Mouse (Mus musculus): ENCODE data around the gene Anpep. TPM values are rescaled to one million over a fixed set of nuclear protein-coding genes. Genes with fewer than 3 reads are reported as not detected.
A peak's percentile ranks its signal among the peaks of the same experiment; 100 is the strongest.
"Not testable (repeated sequence)": the region's sequence is repeated elsewhere in the genome, so short reads cannot be mapped to it uniquely, and the experiment has no call there.

Gene Anpep
- polyA plus RNA-seq, 1 experiment: 5.4 TPM

DNA sequence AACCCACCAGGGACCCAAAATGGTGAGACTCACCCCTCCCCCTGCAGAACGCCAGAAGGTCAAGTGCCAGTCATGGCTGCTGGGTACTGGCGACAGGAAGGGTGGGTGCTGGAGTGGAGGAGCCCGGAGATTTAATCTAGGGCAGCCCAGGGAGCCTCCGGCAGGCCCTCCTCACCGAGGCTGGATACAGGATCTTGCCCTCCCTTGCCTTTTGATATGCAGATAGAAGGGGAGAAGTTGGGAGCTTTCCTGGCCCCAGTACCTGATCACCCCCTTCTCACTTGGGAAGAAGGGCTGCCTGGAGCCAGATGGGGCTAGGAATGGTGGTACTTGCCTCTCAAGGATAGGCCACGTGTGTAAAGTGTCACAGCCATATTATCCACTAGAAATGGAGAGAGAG lies 42.5 kb downstream of the Anpep start:
- no peak for DNase-seq (ENCODE audit: extremely low spot score in 1 of 2, low spot score in 1 of 2)

DNA sequence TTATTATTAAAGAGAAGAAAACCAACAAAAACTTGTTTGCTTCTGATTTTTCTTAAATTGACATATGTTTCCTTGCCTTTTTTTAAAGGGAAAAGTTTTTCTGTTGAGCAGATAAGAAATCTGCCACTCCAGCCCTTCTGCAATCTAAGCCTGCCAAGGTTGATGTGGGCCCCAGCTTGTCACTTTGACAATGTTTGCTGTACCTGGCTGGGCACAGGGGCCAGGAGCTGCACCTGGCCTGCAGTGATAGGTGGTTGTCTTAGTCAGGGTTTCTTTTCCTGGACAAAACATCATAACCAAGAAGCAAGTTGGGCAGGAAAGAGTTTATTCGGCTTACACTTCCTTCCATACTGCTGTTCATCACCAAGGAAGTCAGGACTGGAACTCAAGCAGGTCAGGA lies 47.5 kb downstream of the Anpep start:
- no peak for DNase-seq (ENCODE audit: extremely low spot score in 1 of 2, low spot score in 1 of 2)

DNA sequence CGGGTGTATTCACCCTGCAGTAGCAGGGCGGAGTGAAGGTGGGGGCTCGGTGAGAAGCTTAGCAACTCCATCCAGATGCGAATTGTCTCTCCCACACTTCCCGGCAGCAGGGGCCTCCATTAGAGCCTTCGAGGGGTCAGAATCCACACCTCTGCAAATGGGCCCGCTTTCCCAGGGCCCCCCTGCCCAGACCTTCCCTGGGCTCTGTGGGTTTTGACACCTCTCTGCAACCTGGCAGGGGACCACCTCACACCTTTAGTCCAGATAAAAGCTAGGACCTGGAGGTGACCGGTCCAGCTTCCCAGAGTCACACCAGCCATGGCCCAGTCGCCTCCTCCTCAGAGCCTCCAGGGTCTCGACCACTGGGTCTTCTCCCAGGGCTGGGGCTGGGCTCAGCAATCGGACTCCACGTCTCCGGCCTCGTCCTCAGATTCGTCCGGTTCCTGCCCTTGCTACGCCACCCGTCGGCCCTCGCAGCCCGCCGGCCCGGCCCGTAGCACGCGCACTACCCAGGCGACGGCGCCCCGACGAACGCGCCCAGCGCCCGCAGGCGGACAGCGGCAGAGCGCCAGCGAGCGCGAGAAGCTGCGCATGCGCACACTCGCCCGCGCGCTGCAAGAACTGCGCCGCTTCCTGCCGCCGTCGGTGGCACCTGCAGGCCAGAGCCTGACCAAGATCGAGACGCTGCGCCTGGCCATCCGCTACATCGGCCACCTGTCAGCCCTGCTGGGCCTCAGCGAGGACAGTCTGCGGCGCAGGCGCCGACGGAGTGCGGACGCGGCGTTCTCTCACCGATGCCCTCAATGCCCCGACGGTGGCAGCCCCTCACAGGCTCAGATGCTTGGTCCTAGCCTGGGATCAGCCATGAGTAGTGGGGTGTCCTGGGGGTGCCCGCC lies 50.0 kb downstream of the Anpep start, which contains the start of gene Mesp2:
Mesp2 (plus strand) TSS at position 117 of the 896 bp plus-strand sequence.
- peak; percentile 8 to 77 for DNase-seq (ENCODE audit: extremely low spot score in 1 of 2, low spot score in 1 of 2)

DNA sequence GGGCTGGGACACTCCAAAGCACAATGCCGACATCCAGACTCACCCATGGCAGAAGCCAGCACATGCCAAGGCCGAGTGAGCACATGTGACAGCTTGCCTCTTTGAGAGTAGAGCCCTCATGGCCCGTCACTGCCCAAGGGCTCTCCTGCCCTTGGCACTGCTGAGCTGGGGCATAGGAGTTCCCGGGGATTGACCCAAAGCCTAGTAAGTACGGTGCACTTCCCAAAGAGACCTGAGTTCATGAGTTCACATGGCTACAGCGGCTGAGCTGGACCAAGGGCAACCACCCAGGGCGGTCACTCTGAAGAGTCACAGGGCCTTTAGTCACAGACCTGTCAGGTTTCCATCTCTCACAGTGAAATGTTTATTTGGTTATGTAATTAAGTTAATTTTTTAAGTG lies 52.3 kb downstream of the Anpep start:
- no peak for DNase-seq (ENCODE audit: extremely low spot score in 1 of 2, low spot score in 1 of 2)

DNA sequence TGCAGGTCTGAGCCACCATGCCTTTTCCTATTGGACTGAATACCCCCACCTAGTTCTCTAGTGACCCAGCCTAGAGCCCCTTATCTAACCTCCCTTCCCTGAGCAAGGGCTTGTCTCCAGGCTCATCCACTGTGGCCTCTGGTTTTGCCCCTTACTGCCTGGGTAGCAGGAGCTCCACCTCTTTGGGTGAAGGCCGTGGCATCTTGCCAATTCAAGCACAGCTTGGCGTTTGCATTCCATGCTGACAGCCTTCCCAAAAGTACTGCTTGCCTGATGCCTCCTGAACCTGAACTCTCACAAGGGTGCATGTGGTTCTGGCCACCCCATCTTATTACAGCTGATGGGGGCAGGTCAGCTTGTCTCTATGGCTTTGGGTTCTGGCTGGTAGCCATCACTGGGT lies 57.0 kb downstream of the Anpep start:
- no peak for DNase-seq (ENCODE audit: extremely low spot score in 1 of 2, low spot score in 1 of 2)

DNA sequence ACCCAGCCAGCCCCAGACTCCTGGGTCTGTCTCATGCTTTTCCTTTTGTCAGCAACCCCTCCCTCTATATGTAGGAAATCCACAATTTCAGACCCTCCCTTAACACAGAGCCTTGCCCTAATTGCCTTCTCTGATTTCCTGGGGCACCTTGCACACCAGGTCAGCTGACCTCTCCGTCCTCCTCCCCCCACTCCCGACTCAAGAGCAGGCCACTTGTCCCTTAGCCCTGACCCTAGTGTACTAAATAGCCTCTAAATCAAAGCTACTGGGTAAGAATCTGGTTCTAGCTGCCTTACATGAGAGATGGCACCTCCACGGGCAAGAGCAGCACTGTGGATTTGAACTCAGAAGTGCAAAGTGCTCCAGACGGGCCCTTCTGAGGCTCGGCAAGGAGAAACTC lies 58.8 kb downstream of the Anpep start:
- DNase-seq (ENCODE audit: extremely low spot score in 1 of 2, low spot score in 1 of 2): no peak

DNA sequence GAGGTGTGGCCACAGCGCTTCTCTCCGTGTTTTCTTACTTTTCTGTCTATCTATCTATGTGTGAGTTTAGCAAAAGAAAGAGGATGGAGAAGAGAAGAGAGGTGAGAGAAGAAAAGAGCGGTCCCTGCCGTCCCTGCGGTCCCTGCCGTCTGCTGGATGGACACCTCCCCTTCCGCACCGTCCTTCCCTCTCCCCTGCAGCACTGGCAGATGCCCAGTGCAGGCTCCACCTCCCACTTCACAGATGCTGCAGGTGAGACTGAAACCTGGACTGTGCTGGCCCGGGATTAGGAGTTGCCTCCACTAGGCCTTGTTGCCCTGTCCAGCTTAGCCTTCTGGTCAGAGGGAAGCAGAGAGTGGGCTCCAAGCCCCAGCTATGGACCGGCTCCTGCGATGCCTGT lies 59.5 kb downstream of the Anpep start:
- DNase-seq (ENCODE audit: extremely low spot score in 1 of 2, low spot score in 1 of 2): no peak

DNA sequence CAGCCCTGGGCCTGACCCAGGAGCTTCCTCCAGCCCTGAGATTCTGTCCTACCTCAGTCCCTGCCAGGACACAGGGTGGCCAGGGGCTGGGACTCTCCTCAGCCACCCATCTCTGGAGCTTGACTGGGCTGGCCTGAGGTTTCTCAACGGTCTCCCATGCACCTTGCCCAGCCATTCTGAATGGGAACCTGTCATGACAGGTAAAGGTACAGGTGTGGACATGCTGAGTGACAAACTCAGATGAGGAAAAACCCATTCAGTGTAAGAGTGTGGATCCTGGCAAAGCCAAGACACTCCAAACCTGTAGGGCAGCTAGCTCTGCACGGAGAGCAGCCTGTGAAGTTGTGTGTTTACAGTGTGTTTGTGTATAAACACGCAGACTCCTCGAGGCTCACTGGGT lies 60.5 kb downstream of the Anpep start:
- no peak for DNase-seq (ENCODE audit: extremely low spot score in 1 of 2, low spot score in 1 of 2)

DNA sequence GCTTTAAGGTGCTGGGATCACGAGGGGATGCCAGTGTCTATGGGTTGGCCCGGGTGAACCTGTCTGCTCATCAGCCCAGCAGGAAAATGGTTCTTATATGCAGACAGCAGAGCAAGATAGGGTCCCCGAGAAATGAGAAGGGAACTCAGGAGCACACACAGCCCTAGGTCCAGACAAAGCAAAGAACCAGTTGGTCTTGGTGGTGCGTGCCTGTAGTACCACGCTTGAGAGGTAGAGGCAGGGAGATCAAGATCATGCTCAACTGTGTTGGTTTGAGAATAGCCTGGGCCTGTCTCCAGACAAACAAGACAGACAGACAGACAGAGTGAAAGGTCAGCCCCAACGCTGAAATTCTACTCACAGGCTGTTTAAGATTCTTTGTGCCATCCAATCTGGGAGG lies 61.4 kb downstream of the Anpep start:
- no peak for DNase-seq (ENCODE audit: extremely low spot score in 1 of 2, low spot score in 1 of 2)

DNA sequence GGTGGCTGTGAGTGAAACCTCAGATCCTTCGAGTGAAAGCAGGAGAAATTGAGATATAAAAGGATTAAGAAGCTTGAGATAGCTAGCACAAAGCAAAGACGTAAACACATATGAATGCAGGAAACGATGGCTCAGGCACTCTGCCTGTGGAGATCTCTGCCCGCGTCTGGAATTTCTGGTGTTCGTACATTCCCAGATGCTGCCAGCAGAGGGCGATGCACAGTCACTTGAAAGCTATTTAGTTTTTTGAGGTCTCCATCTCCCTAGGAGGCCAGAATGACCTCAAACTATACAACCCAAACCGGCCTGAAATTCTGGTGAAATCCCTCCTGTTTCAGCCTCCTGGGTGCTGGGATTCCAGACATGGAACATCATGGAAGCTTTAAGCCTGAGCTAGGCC lies 61.8 kb downstream of the Anpep start:
- peak; percentile 33 to 94 for DNase-seq (ENCODE audit: extremely low spot score in 1 of 2, low spot score in 1 of 2)

DNA sequence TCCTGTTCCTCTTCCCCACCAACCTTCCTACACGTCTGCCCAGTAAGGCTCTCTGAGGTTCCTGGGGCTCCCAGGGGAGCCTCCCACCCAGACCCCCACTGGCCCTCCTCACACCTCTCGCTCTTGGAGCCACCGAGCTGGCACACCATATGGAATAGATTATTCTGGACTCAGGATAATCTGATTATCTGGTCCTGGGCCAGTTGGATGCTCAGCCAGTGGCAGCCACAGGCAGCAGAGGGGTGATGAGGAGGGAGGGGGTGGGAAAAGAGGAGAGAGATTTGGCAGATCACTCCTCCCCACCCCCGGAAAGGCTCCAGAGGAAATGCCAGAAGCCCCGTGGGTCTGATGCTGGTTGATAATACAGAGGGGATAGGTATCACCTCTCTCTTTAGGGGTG lies 62.3 kb downstream of the Anpep start:
- no peak for DNase-seq (ENCODE audit: extremely low spot score in 1 of 2, low spot score in 1 of 2)

DNA sequence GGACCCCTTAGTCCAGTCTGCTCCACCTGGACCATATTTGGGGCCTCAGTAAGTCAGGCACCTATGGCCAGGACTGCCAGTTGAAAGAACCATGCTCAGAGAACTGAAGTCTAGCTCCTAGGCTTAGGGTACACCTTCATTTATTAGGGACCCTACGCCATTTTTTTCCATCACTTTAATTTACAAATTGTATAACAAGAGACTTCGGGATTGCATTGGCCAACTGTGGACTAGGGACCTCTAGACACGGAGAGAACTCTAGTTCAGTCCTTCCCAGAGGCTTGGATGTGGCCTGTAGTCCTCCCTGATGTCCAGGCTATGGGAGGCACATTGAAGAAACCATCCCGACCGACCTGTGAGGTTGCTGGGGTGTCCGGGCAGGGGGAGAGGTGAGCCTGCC lies 67.2 kb downstream of the Anpep start, which contains the start of gene Mesp1:
Mesp1 (minus strand) TSS at position 101 of the 400 bp plus-strand sequence.
- DNase-seq (ENCODE audit: extremely low spot score in 1 of 2, low spot score in 1 of 2): no peak

DNA sequence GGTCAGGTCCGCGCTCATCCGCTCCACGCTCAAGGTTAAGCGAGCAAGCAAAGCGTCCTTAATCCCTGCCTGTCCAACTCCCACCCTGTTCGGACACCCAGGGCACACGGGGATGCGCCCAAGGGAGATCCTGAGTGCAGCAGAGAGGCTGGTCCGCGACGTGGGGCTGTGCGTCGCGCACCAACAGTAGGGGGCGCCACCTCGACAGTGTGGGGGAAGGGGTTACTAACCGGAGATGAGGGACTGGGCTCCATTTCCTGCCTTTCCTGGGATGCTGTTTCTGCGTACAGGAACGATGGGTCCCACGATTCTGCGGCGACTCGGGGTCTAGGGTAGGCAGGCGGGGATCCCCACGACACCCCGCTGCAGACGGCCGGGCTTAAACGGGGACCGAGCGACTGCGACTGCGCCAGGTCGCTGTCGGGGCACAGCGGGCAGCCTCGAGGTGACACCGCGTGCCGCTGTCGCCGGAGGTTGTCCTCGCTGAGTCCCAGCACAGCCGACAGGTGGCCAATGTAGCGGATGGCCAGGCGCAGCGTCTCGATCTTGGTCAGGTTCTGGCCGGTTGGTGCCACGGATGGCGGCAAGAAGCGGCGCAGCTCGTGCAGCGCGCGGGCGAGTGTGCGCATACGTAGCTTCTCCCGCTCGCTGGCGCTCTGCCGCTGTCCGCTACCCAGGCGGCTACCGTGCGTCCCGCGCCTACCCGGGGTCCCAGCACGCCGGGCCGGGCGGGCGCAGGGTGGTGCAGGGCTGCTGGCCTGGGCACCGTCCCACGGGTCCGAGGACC lies 68.0 kb downstream of the Anpep start:
- peak in 1 of 2 experiments; percentile 12 for DNase-seq (ENCODE audit: extremely low spot score in 1 of 2, low spot score in 1 of 2)

DNA sequence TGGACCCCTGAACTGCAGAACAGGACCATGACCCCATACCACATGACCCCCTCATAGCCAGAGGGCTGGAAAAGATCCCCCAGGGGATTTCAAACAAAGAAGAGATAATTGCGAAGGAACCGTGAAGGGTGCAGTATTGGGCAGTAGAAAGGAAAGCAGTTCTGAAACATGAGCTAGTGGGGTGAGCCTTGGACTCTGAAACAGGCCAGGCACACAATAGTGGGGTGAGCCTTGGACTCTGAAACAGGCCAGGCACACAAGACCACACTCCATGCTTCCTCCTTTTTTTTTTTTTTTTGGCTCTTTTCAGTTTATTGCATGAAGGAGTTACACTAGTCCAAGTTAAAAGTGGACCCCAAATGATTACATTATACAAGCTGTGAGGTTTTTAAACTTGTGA lies 71.0 kb downstream of the Anpep start:
- DNase-seq (ENCODE audit: extremely low spot score in 1 of 2, low spot score in 1 of 2): not testable (repeated sequence)

DNA sequence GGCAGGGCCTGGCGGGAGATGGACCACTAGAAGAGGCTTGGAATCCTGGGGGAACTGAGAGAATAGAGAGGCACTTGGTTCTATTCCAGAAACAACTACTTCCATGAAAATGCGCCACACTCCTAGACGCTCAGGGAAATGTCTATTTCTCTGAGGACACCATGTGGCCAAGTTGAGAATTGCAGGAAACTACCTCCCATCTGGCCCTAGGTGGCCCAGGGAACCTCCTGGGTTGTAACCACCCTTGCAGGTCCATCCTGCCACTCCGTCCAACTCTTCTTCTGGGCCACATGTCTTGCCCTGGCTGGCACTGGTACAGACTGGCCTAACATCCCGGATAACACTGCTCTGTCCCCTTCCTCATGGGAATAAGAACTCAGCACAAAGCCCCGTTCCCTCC lies 74.6 kb downstream of the Anpep start:
- peak; percentile 31 to 89 for DNase-seq (ENCODE audit: extremely low spot score in 1 of 2, low spot score in 1 of 2)

DNA sequence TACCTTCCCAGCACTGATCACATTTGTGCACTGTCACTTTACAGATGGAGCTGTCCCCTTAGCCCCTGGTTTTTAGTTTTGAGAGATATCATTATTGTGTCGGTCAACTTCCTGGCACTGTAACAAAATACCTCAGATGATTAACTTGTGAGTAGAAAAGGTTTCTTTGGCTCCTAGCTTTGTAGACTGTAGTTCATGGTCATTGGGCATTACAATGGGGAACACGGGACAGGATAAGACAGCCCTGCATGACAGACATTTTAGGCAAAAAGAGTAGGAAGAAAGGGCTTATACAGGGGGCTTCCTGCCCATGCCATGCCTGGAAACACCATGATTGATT lies 78.4 kb downstream of the Anpep start:
- no peak for DNase-seq (ENCODE audit: extremely low spot score in 1 of 2, low spot score in 1 of 2)

DNA sequence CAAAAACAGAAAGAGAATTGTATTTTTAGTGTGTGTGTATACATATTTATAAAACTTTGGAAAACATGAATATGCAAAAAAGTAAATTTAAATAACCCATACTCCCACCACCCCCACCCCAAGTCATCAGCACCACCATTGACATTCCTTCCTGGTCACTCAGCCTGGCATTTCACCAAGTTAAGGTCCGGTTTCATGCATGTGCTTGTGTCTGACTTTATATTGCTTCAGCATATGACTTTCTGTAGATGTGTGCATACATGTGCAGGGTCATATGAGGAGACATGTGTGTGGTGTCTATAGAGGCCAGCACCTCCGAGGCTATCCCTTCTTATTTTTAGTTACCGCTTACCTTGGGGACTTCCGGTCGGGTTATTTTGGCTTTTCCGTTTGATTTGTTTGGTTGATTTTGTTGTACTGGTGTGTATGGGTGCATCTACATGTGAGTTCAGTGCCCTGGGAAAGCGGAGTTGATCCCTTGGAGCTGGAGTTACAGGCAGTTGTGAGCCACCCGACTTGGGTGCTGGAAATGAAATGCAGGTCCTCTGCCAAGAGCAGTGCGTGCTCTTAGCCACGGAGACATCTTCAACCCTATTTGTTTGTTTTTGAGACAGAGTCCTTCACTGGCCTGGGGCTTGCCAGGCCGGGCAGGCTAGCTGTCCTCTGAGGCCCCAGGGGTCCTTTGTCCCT lies 78.9 kb downstream of the Anpep start:
- no peak for DNase-seq (ENCODE audit: extremely low spot score in 1 of 2, low spot score in 1 of 2)

DNA sequence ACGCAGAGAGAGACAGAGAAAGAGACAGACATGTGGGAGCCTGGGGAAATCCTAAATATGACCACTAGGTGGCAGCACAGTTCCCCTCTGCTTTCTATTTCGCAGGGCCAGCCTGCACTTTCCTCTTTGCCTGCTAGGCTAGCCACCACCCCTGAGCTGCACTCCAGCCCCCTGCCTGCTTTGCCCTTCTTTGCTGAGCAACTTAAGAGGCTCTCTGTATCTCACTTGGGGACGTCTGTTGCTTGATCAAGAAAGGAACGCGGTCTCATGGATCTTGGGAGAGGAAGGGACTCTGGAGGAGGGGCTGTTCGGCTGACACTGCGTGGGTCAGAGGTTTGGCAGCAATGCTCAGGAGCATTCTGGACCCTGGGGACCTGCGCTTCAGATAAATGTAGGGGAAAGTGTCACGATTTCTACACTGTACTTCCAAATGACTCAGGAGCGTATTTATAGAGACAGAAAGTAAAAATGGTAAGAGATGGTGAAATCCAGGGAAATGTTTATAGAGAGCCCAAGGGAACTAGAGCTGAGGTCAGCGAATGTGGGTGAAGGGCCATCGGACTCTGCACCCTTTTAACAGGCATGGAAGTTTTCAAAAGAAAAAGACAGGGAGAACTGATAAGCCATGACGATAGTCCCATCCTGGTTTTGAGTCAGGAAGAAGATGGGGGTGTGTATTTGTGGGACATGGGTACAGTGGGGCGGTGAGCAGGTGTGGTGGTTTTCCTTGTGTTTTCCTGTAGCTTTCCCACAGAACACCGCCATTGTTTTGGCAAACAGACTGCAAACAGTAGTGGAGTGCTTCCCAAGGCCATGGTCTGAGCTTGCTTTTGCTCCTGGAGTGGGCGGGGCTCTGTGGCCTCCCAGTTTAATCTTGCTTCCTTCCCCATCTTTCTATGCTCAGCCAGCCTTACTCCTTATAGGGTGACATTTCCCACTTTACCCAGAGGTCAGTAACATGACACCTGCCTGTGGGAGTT lies 79.9 kb downstream of the Anpep start:
- peak; percentile 45 to 89 for DNase-seq (ENCODE audit: extremely low spot score in 1 of 2, low spot score in 1 of 2)

All from frontal cortex, adult 2 months (tissue).